Mouse (Mus musculus) heart, adult 2 months (tissue): ENCODE measurements at regions not wholly inside any gene's neighbourhood (a gene's known extent, or its start where the extent isn't known, plus 50 kb on each side); places are given as distances from the start of the nearest gene placed in this dataset.

ENCODE experiments used
- CTCF ChIP-seq: fragments of 200-600 bp; IDR thresholded peaks from 2 replicates; pipeline ENCODE4 v1.8.1; 2022; ENCODE audit warnings: antibody characterized with exemption, mild to moderate bottlenecking, moderate library complexity
- POLR2A ChIP-seq: fragments of 200-500 bp; IDR thresholded peaks from 2 replicates; pipeline ENCODE4 v1.6.1; 2011; ENCODE audit warnings: mild to moderate bottlenecking, low read depth, low read length, control low read depth; ENCODE audit not compliant: insufficient read depth

DNA sequence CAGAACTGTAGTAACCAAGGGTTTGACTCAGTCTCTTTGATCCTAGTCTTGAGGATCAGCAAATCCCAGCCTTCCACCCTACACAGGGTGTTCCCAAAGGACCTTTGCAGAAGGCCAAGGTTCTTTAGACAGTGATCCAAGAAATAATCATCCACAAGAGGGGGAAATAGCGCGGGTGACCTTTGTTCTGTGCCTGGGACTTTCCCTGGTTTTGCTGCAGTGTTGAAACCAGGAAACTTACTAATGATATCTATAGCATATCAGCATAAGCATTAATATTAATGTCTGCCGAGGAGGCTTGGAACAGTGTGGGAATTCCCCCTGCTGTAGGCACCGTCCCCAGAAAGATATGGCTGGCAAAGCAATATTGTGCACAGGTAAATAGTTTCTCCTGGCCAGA is 138.4 kb upstream of the Tmem45b start:
- TF ChIP-seq POLR2A (no peak), CTCF (no peak)
